Mouse (Mus musculus) embryo, embryonic 9.5 days (tissue): ENCODE data around the gene Hinfp.

Experiments
- DNase-seq: peaks from one replicate; pipeline ENCODE4 v3.0.0-alpha.2; 2017; ENCODE audit errors: extremely low spot score

The Hinfp gene

DNA sequence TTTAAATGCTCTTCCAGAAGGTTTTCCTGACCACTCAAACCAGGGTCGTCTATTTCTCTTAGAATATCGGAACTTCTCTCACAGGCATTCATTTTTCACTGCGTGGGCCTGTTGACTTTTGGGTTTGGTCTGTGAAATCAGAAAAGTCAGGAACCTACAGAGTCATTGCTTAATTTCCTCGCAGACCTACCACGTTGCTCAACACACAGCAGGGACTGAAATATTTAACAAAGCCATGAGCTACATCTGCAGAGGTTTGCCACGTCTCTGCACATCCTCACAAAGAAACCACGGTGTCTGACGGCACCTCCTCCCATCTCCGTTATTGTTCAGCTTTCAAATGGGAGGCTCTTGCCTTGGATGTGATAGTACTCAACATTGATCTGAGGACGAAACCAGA, 46.5 kb downstream of the Hinfp start:
- no peak for DNase-seq

DNA sequence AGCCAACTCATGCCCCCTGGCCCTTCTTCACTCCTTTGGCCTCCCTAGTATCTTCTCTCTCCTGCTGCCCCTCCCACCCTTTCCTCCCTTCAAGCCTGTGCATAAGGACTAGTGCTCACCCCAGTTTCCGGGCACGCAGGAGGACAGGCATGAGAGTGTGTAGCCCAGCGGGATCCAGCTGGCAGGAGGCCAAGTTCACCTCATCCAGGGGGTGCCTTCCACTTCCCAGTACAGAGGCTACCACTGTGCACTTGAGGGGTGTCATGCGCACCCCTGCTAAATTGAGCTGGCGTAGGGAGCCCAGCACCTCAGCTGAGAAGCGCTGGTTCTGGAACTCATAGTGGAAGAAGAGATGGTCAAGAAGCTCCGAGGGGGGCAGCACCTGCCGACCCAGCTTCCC, 49.3 kb downstream of the Hinfp start:
- no peak for DNase-seq

DNA sequence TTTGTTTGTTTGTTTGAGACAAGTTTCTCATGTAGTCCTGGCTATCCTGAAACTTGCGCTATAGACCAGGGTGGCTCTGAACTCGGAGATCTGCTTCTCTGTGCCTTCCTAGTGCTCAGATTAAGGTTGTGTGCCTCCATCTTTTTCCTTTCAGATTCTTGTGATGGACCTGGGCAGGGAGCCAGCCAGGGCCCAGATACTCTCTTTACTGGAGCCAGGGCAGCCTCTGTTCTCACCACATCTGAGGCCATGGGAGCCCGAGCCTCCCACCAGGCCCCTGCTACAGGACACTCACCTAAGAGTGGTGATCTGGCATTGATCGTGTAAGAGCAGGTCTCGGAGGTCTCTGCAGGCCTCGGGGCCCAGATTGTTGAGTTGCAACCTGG, 50.3 kb downstream of the Hinfp start:
- no peak for DNase-seq

DNA sequence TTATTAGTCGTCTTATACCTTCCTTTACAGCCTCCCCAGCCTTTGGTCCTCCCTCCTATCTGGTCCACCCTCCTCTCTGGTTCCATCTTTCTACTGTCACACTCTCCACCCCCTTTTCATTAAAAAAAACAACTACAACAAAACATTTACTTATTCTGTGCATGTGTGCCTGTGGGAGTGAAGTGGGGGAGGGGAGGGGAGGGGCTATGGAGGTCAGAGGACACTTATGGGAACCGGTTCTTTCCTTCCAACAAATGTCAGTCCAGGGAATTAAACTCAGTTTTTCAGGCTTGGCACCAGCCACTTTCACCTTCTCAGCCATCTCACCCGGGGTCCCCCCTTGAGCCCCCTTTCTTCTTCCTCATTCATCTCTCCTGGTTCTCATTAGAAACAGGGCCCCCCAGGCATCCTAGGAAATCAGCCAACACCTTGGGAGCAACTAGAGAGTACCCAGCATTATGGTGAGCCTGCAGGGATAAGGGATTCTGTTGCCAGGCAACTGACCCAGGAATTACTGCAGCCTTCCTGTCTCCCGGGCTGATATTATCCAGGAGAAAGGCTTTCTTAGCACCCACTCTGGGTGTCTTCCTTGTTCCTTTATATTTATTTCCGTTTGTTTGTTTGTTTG, 50.8 kb downstream of the Hinfp start:
- peak; percentile 39 for DNase-seq

DNA sequence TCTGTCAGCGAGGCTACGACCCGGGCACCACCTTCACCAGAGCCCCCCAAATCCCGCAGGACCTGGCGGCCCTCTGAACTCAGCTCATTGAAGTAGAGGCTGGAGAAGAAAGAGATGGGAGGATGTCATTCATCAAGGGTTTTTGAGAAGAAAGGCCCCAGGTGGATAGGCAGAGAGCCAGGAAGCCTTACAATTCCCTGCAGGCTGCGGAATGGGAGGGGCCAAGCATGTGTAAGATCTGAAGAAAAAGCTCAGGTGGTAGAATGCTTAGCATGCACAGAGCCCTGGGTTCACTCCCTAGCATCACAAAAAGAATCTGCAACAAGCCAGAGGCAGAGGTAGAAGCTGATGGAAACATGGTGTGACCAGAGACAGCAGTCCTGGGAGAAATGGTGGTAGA, 52.0 kb downstream of the Hinfp start:
- no peak for DNase-seq

DNA sequence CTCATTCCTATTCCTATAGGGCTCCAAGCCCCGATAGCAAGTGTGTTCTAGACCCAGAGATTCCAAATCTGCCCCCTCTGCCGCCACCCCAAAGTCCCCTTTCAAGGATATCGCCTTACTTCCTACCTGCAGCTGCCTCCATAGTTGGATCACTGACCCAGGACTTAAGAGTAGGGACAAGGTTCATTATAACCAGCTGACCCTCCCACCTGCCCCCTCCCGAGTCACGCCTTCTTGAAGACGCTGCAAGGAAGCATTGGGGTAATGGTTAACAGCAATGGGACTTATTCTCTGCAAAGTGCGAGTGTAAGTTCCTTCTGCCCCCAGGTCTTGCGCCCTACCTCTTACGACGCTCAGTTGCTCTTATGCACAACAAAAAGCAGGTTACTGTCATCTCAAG, 54.2 kb downstream of the Hinfp start, which contains the start of gene Pdzd3:
Gene Pdzd3 (minus strand): TSS at position 158 of the 400 bp plus-strand sequence.
- no peak for DNase-seq

DNA sequence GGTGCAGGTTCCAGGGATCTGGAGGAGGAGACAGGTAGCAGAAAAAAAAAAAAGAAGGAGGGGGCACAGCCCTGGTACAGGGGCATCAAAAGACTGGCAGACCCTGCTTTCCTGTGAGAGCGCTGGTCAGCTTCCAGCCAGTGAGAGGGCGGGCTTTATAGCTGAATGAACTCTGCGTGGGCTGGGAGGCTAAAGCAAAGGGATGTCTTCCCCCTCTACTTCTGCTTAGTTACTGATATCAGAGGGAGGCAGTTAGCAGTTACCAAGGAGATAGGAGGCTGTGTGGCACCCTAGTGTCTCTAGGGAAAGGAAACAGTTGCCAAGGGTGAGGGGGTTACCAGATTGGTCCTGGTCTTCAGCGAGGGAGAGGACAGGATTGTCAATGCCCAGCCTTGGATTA, 55.0 kb downstream of the Hinfp start:
- no peak for DNase-seq

DNA sequence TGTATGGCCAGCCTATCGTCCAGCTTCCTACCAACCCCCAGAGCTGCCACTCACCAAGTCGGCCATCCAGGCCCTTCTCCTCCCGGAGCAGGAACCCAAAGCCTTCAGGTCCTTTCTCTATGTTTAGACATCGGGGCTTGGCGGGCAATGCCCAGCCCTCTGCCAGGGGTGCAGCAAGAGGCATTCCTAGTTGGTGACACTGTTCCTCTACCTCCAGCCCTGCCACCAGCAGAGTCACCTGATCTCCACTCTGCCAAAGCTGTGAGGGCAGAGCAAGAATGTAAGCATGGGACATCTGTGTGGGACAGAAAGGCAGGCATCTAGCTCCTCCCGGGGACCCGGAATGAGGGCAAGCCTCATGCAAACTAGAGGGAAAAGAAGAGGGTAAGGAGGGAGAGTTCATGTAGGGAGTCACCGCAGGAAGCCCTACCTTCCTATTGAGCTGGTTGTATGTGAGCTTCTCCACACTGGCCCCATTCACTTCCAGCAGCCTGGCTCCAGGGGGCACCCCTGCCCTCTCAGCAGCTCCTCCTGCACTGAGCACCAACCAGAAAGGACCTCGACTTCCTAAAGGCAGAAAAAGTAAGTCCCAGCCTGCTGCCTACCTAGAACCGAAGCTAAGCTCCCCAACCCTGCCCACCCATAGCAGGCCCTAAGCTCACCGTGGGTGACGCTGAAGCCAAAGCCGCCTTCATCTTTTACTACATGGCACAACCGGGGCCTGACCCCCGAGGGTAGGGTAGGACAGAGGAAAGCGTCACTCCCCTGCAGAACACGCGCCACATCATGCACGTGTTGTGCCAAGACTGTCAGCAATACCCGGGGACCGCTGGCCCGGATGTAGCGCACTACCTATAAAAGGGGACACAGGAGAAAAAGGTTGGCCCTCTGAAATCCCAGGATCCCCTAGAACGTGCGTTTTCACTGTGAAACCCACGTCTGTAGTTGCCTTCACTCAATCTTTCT, 56.0 kb downstream of the Hinfp start:
- peak; percentile 57 for DNase-seq

DNA sequence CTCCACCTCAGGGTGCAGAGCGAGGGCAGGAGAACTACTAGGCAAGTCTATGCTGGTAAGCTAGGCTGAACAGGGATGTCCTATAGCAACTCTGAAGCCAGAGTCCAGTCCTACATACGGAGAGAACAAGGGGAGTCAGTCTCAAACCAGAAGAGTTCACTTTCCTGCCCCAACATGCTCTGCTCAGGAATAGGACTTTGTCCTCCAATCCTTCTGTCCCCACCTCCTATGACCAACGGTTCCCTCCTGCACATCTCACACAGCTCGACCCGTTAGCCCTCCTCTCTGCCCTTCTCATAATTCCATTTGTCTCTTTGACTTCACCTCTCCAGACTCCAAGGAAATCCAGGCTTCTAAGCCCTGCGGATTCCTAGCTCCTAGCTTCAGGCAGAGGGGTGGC, 57.6 kb downstream of the Hinfp start:
- no peak for DNase-seq

DNA sequence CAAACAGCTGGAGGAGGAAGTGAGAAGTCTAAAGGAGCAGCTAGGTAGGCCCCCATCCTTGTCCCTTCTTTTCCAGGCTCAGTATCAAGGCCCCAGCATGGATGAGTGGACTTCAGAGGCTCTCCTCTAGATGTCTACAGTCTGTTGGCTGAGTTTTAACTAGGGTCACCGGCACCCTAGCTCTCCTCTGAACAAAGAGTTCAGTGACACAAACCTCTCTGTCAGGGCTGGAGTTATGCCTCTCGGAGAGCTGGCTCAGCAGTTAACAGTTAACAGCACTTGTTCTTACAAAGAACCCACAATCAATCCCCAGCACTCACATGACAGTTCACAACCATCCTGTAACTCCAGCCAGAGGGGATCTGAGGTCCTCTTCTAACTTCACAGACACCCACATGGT, 61.9 kb downstream of the Hinfp start:
- no peak for DNase-seq
